Mouse (Mus musculus): ENCODE data around the gene Stk17b.

DNA sequence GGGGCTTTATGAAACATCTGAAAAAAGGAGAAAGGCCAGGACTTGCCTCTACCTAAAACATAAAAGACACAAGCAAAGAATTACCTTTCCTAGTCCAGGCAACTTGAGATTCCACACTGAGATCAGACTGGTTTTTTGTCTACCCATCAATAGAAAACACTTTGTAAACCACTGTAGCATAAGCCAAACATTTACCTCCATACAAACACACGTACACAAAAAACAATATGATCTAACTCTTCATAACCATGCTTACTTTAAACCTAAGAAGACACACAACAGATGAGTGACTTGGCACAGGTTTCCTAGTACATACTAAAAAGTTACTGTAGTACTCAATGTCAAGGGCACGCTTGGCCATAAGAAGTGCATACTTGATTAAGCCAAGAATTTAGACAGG is 9.5 kb downstream of the Stk17b start:
- TF ChIP-seq CTCF (IDR thresholded peaks at IDR 0.05; ENCODE audit: low read depth) (no peak), EP300 (optimal IDR thresholded peaks at IDR 0.05) (no peak)
